Mouse (Mus musculus) CH12.LX (cell line): ENCODE measurements at regions not wholly inside any gene's neighbourhood (a gene's known extent, or its start where the extent isn't known, plus 50 kb on each side); places are given as distances from the start of the nearest gene placed in this dataset.

Experiments
- DNase-seq: peaks from one replicate; pipeline ENCODE4 v3.0.0-alpha.2; 2013; ENCODE audit errors: extremely low read depth
- H3K27ac ChIP-seq: 2 replicates; pipeline ENCODE4 v1.5.1; 2012; ENCODE audit warnings: low read depth, mild to moderate bottlenecking, control low read depth, moderate library complexity; ENCODE audit not compliant: insufficient read depth
- H3K27me3 ChIP-seq: replicated peaks from 2 replicates; pipeline ENCODE3; 2012; ENCODE audit warnings: inconsistent platforms
- H3K36me3 ChIP-seq, 2 experiments: replicated peaks in 1 of 2; 2 replicates each; pipeline versions ENCODE3 to v1.6.1; 2012; ENCODE audit warnings: inconsistent platforms in 1 of 2, low read length in 1 of 2, mild to moderate bottlenecking in 1 of 2, mixed read lengths in 1 of 2, moderate library complexity in 1 of 2; ENCODE audit not compliant: control insufficient read depth in 1 of 2, insufficient read depth in 1 of 2
- H3K4me1 ChIP-seq, 2 experiments: 2 replicates each; pipeline ENCODE4 v1.6.1; 2012; ENCODE audit warnings: inconsistent platforms in 1 of 2, moderate library complexity in 1 of 2; ENCODE audit not compliant: insufficient read depth in 2 of 2, control insufficient read depth in 1 of 2
- H3K4me2 ChIP-seq: 2 replicates; pipeline ENCODE4 v1.6.1; 2012; ENCODE audit warnings: low read depth, mild to moderate bottlenecking, control low read depth; ENCODE audit not compliant: poor library complexity, insufficient read depth, severe bottlenecking
- H3K4me3 ChIP-seq, 3 experiments: fragments of 150-350 bp in 1 of 3; sonication (generic) in 1 of 3; replicated peaks in 1 of 3; 2 replicates each; pipeline versions ENCODE3 to v1.5.1; 2011 to 2012; ENCODE audit warnings: low read depth in 2 of 3, low read length in 2 of 3, mild to moderate bottlenecking in 2 of 3, moderate library complexity in 2 of 3, control low read depth in 1 of 3, improper control_type of control experiment in 1 of 3, inconsistent platforms in 1 of 3, mixed read lengths in 1 of 3; ENCODE audit not compliant: poor library complexity in 1 of 3
- H3K79me2 ChIP-seq: replicated peaks from 2 replicates; pipeline ENCODE4 v1.6.1; 2012; ENCODE audit warnings: mild to moderate bottlenecking, moderate library complexity; ENCODE audit not compliant: control insufficient read depth, poor library complexity, insufficient read depth, severe bottlenecking; ENCODE audit errors: extremely low read depth
- H3K9ac ChIP-seq: 2 replicates; pipeline ENCODE4 v1.6.1; 2012; ENCODE audit warnings: low read depth, mild to moderate bottlenecking, control low read depth, moderate library complexity; ENCODE audit not compliant: insufficient read depth
- H3K9me3 ChIP-seq: replicated peaks from 2 replicates; pipeline ENCODE3; 2012; ENCODE audit warnings: low read length, inconsistent platforms, mixed read lengths
- CHD1 ChIP-seq: IDR thresholded peaks from 2 replicates; pipeline ENCODE4 v1.6.1; 2012; ENCODE audit warnings: low read depth, low read length, improper control_type of control experiment, inconsistent platforms
- CHD2 ChIP-seq: IDR thresholded peaks from 2 replicates; pipeline ENCODE4 v1.6.1; 2011; ENCODE audit warnings: low read length, improper control_type of control experiment
- CTCF ChIP-seq, 2 experiments: IDR thresholded peaks in 1 of 2; conservative IDR thresholded peaks in 1 of 2; 2 replicates each; pipeline ENCODE4 v1.5.1; 2011 to 2012; ENCODE audit warnings: low read depth in 2 of 2, low read length in 2 of 2, improper control_type of control experiment in 1 of 2, inconsistent platforms in 1 of 2, mild to moderate bottlenecking in 1 of 2, moderate library complexity in 1 of 2
- ELF1 ChIP-seq: IDR thresholded peaks from 2 replicates; pipeline ENCODE4 v1.6.1; 2014; ENCODE audit warnings: low read depth, mild to moderate bottlenecking, inconsistent platforms, low read length, improper control_type of control experiment
- ETS1 ChIP-seq: conservative IDR thresholded peaks from 2 replicates; pipeline ENCODE4 v1.6.1; 2012; ENCODE audit warnings: low read depth, mild to moderate bottlenecking, inconsistent platforms, low read length, improper control_type of control experiment, moderate library complexity
- GABPA ChIP-seq: IDR thresholded peaks from 2 replicates; pipeline ENCODE4 v1.6.1; 2012; ENCODE audit warnings: low read depth, low read length, improper control_type of control experiment, inconsistent platforms; ENCODE audit not compliant: insufficient replicate concordance
- IRF4 ChIP-seq: IDR thresholded peaks from 2 replicates; pipeline ENCODE4 v1.6.1; 2014; ENCODE audit warnings: low read depth, mild to moderate bottlenecking, inconsistent platforms, low read length, improper control_type of control experiment
- JUND ChIP-seq: conservative IDR thresholded peaks from 2 replicates; pipeline ENCODE4 v1.6.1; 2011; ENCODE audit warnings: low read depth, low read length, improper control_type of control experiment
- KAT2A ChIP-seq: IDR thresholded peaks from 2 replicates; pipeline ENCODE4 v1.6.1; 2012; ENCODE audit warnings: low read length, improper control_type of control experiment, inconsistent platforms; ENCODE audit not compliant: insufficient replicate concordance
- MAFK ChIP-seq: IDR thresholded peaks from 2 replicates; pipeline ENCODE4 v1.6.1; 2011; ENCODE audit warnings: low read length, improper control_type of control experiment; ENCODE audit not compliant: insufficient replicate concordance
- MAZ ChIP-seq: IDR thresholded peaks from 2 replicates; pipeline ENCODE4 v1.6.1; 2012; ENCODE audit warnings: low read depth, mild to moderate bottlenecking, inconsistent platforms, low read length, improper control_type of control experiment, moderate library complexity
- MXI1 ChIP-seq: IDR thresholded peaks from 2 replicates; pipeline ENCODE4 v1.6.1; 2011; ENCODE audit warnings: mild to moderate bottlenecking, low read depth, low read length, improper control_type of control experiment
- NELFE ChIP-seq: IDR thresholded peaks from 2 replicates; pipeline ENCODE4 v1.6.1; 2011; ENCODE audit warnings: low read depth, low read length, improper control_type of control experiment
- NRF1 ChIP-seq: IDR thresholded peaks from 2 replicates; pipeline ENCODE4 v1.6.1; 2014; ENCODE audit warnings: low read depth, mild to moderate bottlenecking, inconsistent platforms, low read length, improper control_type of control experiment, moderate library complexity
- POLR2A ChIP-seq: IDR thresholded peaks from 2 replicates; pipeline ENCODE4 v1.6.1; 2011; ENCODE audit warnings: low read depth, mild to moderate bottlenecking, improper control_type of control experiment, low read length
- POLR2AphosphoS2 ChIP-seq: IDR thresholded peaks from 2 replicates; pipeline ENCODE4 v1.6.1; 2011; ENCODE audit warnings: low read depth, low read length, improper control_type of control experiment
- RCOR1 ChIP-seq: conservative IDR thresholded peaks from 2 replicates; pipeline ENCODE4 v1.6.1; 2012; ENCODE audit warnings: low read depth, mild to moderate bottlenecking, inconsistent platforms, low read length, improper control_type of control experiment
- SIN3A ChIP-seq: IDR thresholded peaks from 2 replicates; pipeline ENCODE4 v1.6.1; 2012; ENCODE audit warnings: low read length, improper control_type of control experiment, inconsistent platforms
- SMC3 ChIP-seq: IDR thresholded peaks from 2 replicates; pipeline ENCODE4 v1.6.1; 2011; ENCODE audit warnings: low read depth, low read length, improper control_type of control experiment
- TBP ChIP-seq: conservative IDR thresholded peaks from 2 replicates; pipeline ENCODE4 v1.6.1; 2011; ENCODE audit warnings: low read depth, low read length, improper control_type of control experiment
- TCF12 ChIP-seq: IDR thresholded peaks from 2 replicates; pipeline ENCODE4 v1.6.1; 2014; ENCODE audit warnings: low read depth, mild to moderate bottlenecking, inconsistent platforms, low read length, improper control_type of control experiment
- UBTF ChIP-seq: IDR thresholded peaks from 2 replicates; pipeline ENCODE4 v1.6.1; 2012; ENCODE audit warnings: low read depth, mild to moderate bottlenecking, inconsistent platforms, low read length, improper control_type of control experiment, moderate library complexity
- USF1 ChIP-seq: IDR thresholded peaks from 2 replicates; pipeline ENCODE4 v1.6.1; 2014; ENCODE audit warnings: low read depth, mild to moderate bottlenecking, inconsistent platforms, low read length, improper control_type of control experiment
- ZKSCAN1 ChIP-seq: IDR thresholded peaks from 2 replicates; pipeline ENCODE4 v1.6.1; 2012; ENCODE audit warnings: low read depth, inconsistent platforms, low read length, improper control_type of control experiment, borderline replicate concordance
- dilution Hi-C: fragments of 300-500 bp; cut with MboI; formaldehyde crosslinking; loops from 2 replicates; pipeline ENCODE4 v1.14.3; 2020; ENCODE audit warnings: low sequenced_read_pairs; ENCODE audit not compliant: extremely low pct_unique_long_range_greater_than_20kb, extremely low pct_ligation_motif_present
- in situ Hi-C: fragments of 300-500 bp; cut with MboI; formaldehyde crosslinking; loops from 3 replicates; pipeline ENCODE4 v1.14.3; 2019; ENCODE audit warnings: low sequenced_read_pairs, low pct_ligation_motif_present, low pct_unique_long_range_greater_than_20kb, mixed read lengths

DNA sequence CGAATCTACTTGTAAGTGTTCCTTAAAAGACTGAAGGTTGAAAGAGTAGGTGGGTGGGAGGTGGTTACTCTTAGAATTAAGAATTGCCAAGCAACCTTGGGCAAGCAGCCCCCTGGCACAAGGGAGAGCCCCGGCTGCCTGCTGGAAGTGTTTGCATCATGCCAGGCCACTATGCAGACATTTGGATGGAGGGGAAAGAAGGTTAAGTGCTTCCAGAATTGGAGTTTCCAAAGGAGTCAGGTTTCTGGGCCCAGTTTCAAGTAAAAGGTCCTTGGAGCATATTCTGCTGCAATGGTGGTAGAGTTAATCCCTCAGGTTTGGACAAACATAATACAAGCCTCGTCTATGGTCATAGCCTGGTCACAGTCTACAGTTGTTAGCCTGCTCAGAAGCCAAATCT lies 162.7 kb downstream of the Gm12728 start:
- Histone ChIP-seq H3K79me2 (no peaks in the 10 kb centered on the region), H3K4me2 (no peak overlapping the region), H3K27me3 (peaks cover 48% of the 10 kb centered on the region), H3K4me3 (no peak overlapping the region), H3K9ac (no peak overlapping the region), H3K4me1 (no peaks in the 10 kb centered on the region), H3K36me3 (no peaks in the 10 kb centered on the region), H3K27ac (no peak overlapping the region), H3K9me3 (no peaks in the 10 kb centered on the region)
- dilution Hi-C loops, result no loop called here
- DNase-seq, result no peak
- TF ChIP-seq JUND (no peak), ZKSCAN1 (no peak), NRF1 (no peak), USF1 (no peak), CTCF (conservative IDR thresholded peaks at IDR 0.05 in 1 of 2, IDR thresholded peaks at IDR 0.05 in 1 of 2; ENCODE audit: low read depth in 2 of 2, low read length in 2 of 2) (no peak), CHD2 (no peak), NELFE (no peak), TBP (no peak), GABPA (no peak), SMC3 (no peak), CHD1 (no peak), KAT2A (no peak), UBTF (no peak), SIN3A (no peak), ETS1 (no peak), ELF1 (no peak), RCOR1 (no peak)
- in situ Hi-C loops, result no loop called here

DNA sequence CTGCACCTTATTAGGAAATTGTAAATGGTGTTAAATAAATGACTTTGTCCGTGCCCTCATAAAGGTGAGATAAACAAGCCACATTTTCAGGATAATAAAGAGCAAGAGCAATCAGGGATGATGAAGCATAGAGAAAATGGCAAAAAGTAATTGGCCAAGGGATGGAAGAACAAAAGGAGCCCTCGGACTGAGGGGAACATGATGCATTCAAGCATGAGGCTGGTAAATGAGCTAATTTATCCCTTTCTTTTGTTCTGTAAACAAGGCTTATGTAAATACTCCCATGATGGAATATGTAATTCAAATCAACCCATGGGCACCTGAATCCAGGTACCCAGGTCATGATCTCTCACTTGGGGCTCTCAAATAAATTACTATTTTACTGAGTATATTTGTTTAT lies 166.8 kb downstream of the Gm12728 start:
- no peak overlapping the region for H3K27ac ChIP-seq
- H3K4me3 ChIP-seq, result no peak overlapping the region
- H3K79me2 ChIP-seq, result no peaks in the 10 kb centered on the region
- peaks cover 37% of the 10 kb centered on the region for H3K27me3 ChIP-seq
- H3K9ac ChIP-seq, result no peak overlapping the region
- DNase-seq, result no peak
- no peaks in the 10 kb centered on the region for H3K36me3 ChIP-seq
- H3K4me2 ChIP-seq, result no peak overlapping the region
- H3K4me1 ChIP-seq, result no peaks in the 10 kb centered on the region
- dilution Hi-C loops (no loop called here), in situ Hi-C loops (no loop called here)
- H3K9me3 ChIP-seq, result no peaks in the 10 kb centered on the region
- TF ChIP-seq ZKSCAN1 (no peak), MAFK (no peak), ELF1 (no peak), POLR2AphosphoS2 (no peak), JUND (no peak), CHD1 (no peak), NELFE (no peak), TCF12 (no peak), GABPA (no peak), UBTF (no peak), MAZ (no peak), SIN3A (no peak), SMC3 (no peak), NRF1 (no peak), MXI1 (no peak), CTCF (conservative IDR thresholded peaks at IDR 0.05 in 1 of 2, IDR thresholded peaks at IDR 0.05 in 1 of 2; ENCODE audit: low read depth in 2 of 2, low read length in 2 of 2) (no peak), IRF4 (no peak), POLR2A (no peak)
